Mouse (Mus musculus) bone marrow macrophage, adult 2 months (primary cell): ENCODE data around the gene Dusp12.

Experiments
- CTCF ChIP-seq: IDR thresholded peaks from 2 replicates; pipeline ENCODE4 v1.5.1; 2012; ENCODE audit warnings: low read depth, mild to moderate bottlenecking, low read length, moderate library complexity
- POLR2A ChIP-seq: IDR thresholded peaks from 2 replicates; pipeline ENCODE4 v1.6.1; 2012; ENCODE audit warnings: mild to moderate bottlenecking, low read depth, low read length, borderline replicate concordance

DNA sequence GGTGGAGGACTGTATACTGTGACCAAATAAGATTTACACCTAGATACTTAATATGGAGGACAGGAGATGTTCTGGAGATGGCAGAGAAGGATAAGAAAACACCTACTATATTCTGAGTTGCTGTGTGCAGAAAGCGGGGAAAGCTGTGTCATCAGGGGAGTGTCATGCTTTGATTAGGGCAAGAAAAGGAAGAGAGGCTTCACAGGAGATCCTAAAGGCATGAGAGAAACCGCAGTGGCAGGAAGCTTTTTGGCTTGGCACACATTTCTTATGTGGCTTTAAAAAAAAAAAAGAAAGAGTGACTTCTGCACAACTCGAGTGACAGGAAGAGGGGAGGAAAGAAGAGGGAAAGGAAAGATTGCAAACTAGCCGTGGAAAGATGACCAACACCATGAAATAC is 22.3 kb downstream of the Dusp12 start:
- TF ChIP-seq CTCF: no peak
- no peak for TF ChIP-seq POLR2A
